Mouse (Mus musculus) R1 (cell line): Measurements from ENCODE around the gene Apopt1.

ENCODE experiments used
- DNase-seq: peaks from one replicate; pipeline ENCODE4 v3.0.0-alpha.2; 2018; ENCODE audit warnings: low read depth, low spot score

Apopt1 gene

DNA sequence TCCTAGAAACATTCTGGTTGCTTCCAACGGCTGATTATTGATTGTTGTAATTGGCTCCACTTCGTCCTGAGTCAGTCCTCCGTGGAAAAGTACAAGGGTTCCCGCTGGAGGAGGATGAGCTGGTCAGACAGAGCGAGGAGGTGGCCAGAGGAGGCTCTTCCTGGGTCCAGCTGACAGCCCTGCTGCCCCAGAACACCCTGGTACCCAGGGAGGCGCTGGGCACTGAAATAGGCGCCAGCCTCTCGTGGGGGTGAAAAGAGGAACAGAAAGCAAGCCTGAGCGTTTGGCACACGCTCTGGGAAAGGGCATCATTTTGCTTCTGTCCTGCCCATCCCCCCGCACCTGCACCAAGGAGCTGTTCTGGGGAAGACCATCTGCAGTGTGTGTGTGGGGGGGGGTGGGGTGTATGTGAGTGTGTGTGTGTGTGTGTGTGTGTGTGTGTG, 30.9 kb downstream of the Apopt1 start:
- DNase-seq, result no peak

DNA sequence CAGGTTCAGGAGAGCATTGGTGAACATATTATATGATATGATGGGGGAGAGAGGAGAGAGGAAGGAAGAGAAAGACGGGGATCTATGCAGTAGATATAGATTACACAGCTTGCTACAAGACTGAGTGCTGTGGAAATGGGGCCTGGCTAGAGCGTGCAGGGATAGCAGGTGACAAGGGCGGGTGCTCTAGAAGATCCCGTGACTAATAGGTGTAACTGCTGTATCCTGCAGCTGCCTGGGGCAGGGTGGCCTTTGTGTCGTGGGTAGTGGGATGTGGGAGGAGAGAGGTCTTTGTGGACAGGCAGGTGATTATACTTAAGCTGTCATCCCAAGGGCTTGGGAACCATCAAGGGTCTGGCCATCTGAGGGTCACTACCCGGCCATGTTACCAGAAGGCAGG, 32.2 kb downstream of the Apopt1 start:
- DNase-seq, result no peak

DNA sequence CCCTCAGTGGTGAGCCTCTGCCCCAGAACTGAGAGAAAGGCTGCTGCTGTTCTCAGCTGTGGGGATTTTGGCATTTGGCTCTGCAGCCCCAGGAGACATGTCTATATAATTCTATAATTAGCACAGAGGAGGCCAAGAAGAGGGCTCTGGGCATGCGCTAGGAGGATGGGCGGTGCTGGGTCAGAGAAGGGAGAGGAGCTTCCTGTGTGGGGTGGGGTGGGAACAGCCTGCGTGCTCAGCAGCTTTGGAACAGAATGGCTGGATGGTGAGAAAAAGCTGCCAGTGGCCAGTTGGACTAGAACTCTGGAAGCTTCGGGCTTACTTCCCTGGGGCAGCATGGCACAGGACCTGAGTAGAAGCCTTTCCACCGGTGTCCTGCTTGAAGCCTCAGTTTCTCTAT, 33.0 kb downstream of the Apopt1 start:
- peak; percentile 74 for DNase-seq

DNA sequence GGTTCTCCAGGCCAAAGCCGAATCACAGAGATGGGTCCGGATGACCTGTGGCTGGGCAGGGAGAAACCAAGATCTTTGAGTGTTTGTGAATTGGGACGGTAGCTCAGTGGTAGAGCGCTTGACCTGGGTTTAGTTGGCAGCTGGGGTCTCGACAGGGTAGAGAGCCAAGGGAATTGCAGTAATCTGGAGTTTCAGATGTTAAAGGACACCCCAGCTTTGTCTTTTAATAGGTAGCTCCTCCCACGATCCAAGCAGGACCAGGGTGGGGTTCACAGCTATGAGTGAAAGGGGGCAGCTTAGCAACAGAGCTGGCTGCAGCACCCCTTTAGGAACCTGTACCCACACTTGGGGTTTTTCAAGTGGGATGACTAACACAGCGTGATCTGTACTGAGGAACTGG, 34.4 kb downstream of the Apopt1 start:
- no peak for DNase-seq

DNA sequence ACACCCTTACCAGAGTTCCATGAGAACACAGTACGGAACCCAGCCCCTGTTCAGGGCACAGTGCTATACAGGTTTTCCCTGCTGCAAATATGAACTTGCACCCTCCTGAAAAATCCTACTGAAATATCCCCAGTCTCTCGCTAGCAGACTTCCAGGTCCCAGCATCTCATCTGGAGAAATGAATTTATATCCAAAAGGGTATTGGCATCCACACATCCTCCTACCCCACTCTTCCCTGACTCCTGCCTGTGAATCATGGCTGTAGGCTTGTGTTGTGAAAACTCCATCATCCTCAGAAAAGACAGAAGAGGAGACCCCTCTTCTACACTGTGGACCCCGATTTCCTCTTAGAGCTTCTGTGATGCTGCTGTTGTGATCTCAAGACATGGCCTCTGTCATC, 37.7 kb downstream of the Apopt1 start:
- no peak for DNase-seq

DNA sequence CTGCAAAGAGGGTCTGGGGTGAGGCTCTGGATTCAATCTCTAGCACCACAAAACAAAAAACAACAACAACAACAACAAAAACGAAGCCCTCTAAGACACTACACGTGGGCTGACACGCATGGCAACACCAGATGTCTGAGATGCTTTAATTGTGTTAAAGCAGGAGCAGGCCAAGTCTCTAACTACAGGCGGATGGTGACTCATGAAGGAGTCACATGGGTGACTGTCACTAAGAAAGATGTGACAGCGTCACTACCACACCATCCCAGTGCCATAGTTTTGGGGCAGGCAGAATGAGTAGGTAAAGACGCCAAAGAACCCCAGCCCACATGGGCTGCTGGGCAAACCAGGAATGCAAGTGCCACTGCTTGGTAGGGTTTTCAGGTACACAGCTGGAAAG, 39.4 kb downstream of the Apopt1 start:
- no peak for DNase-seq

DNA sequence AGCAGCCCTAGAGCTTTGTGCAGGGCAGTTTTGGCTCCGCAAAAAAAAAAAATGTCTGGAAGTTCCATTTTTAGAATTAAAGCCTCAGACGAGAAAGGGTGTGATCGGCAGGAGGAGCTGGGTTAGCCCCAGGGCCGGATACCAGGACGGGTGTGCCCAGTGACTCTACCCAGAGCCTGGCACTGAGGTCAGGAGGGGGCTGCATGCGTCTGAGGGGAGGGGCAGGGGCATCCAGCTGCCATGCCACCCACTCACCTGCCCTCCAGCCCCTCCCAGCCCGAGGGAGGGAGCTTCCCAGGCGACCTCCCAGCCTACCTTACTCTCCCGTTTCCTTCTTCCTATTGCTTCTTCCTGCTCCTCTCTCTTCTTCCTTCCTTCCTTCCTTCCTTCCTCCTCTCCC, 40.3 kb downstream of the Apopt1 start:
- DNase-seq, result no peak

DNA sequence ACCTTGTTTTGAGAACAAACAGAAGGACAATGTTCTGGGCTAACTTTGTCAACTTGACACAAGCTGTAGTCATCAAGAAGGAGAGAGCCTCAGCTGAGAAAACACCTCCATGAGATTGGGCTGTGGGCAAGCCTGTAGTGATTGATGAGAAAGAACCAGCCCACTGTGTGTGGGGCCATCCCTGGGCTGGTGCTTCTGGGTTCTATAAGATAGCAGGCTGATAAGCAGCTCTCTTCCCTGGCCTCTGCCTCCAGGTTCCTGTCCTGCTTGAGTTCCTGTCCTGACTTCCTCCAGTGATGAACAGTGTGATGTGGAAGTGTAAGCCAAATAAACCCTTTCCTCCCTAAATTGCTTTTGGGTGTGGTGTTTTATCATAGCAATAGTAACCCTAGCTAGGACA, 41.6 kb downstream of the Apopt1 start:
- no peak for DNase-seq

DNA sequence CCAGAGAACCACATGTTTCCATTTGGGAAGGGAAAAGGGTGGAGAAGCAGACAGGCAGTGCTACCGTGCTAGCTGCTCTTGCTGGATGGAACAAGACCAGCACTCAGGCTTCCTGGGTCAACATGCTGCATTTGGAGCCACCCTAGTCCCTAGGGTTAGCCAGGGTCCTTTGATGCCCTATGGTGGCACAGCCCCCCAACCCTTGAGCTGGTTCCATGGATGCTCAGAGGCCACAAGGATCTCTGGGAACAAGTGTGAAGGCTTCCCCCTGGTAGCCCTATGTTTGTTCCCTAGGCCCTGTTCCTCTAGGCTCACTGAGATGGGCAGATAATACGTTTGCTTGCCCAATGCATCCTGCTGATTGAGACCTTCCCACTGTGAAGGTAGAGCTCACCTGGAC, 42.2 kb downstream of the Apopt1 start:
- DNase-seq, result no peak

DNA sequence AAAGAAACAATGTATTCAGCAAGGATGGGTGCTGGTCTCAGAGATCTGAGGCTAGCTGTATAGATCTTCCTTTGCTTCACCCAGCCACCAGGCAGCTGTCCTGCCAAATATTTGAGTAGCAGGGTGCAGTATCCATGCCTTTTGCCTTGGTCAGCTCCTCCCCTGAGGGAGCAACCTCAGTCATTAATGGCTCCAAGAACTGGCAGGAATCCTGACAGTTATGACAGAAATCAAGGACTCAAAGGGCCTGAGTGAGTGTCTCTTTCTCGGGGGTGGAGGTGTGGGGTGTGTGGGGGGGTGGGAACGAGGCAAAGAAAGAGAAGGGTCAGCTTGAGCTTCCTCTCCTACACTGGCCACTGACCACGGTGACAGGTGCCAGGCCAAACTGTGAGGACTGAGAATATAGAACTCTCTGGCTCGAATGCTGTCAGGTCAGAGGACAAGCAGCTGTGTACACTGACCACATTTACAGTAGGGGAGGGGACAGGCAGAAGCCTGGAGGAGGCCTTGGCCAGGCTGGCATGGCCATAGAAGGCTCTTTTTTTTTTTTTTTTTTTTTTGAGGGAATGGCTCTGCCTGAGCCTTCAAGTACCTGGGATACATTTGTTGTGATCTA, 43.1 kb downstream of the Apopt1 start:
- no peak for DNase-seq

DNA sequence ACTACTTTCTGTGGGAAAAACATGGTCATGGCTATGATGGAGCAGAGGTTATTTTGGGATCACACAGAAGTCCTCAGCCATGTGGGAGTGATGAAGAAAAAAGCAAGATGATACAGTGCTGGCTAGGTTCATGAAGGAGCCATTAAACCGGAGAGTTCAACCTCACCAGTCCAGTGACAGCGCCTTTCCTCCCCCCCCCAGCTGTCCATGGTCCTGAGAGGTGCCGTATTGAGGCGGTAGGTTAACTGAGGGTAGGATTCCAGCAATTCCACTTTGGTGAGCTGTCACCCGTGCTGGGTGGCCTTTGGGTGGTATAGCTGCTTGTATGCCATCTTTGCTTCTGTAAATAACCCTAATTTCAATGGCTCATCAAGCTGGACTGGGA, 43.6 kb downstream of the Apopt1 start:
- peak; percentile 54 for DNase-seq

DNA sequence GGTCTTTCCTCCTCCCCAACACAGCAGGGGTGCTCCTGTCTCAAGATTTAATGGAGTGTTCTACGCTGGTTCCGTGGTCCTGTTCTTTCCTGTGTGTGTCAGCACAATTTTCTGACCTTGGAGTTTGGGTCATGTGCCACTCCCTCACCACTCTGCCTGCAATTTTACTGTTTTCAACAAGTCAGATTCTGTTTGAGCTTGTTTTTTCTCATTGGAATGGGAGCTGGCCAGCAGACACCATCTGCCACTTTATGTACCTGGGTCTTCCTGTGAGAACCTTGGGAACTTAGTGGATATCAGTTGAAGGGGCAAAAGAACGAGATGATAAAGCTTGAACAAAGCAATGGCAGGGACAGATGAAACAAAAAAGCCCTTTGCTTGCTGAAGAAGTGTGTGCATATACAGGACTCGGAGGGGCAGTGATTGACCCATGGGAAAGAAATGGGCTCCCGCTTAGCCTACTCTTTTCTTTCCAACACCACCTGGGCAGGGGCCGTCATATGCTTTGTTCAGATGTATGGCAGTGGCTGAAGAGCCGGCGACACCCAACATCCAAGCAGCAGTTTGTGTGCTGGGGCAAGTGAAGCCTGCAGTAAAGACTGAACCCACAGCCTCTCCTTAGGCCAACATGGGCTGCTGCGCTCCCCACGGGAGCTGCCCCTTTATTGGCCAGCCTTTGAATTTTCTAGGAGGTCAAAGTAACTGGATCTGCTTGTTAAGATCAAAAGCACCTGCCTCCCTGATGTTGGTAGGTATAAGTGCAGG, 44.7 kb downstream of the Apopt1 start:
- DNase-seq, result no peak

DNA sequence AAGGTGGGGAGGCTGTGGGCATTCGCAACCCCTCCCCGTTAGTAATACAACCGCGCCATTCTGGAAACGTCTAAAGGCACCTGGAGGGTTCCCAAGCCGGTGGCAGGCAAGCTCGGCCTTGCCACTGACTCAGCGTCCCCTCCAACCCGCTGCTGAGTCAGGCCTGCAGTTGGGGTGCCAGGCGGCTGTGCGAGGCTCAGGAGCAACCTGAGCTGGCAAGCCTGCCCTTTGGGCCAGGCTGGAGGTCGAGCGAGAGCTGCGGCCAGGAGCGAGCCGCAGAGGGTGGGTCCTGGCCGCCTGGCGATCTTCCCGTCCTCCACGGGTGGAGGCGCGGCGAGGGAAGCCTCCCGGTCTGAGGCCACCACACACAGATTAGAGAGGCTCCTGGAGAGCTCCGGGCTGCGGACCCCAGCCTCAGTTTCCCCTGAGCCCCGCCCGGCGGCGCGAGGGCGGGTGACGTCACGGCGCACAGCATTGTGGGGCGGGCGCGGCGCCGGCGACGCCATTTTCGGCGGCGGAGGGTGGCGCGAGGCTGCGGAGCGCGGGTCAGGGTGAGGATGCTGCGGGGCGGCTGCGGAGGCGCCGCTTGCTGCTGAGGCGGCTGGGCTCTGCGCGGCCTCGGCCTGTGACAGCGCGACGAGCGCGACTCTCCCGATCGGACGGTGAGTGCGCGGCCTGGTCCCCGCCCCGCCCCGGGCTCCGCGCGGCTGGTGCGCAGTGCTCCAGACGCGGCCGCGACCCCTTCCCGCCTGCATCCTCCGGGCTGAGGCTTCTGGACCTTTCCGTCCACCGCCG, 45.5 kb downstream of the Apopt1 start, which contains the start of gene Klc1:
Klc1 (plus strand) TSS at position 469 of the 795 bp plus-strand sequence.
- peak; percentile 67 for DNase-seq

DNA sequence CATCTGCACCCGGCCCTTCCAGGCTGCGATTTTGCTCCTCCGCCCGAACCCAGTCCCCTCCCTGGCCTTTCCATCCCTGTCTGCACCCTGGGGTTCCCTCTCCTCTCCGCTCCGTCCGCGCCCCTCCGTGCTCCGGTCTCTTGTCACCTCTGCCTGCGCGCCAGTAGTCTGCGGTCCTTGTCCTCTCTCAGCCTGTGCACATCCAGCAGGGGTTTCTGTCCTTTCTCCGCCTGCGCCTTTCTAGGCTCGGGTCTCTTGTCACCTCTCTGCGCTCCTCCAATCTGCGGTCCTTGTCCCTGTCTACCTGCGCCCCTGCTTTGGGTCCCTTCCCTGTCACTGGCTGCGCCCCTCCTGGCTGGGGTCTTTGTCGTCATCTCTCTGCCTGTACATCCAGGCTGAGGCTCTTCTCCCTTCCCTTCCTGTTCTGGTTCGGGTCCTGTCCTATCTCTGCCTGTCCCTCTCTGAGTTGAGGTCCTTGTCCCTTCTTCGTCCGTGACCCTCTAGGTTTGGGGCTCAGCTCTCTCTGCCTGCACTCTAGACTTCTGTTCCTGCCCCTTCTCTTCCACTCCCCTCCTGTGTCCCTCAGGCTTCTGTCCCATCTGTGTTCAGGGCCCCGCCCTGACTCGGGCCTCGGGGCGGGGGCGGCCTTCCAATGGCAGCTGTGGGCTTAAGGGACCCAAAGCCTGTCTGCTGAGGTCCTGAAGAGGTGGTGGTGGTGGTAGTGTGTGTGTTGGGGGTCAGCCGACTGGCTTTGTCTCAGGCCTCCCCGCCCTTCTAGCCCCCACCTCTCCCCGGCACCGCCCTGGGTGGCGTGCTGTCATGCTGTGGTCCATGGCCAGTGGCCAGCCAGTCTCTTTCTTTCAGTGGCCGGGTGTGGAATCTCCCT, 46.4 kb downstream of the Apopt1 start:
- DNase-seq, result peak; percentile 52

DNA sequence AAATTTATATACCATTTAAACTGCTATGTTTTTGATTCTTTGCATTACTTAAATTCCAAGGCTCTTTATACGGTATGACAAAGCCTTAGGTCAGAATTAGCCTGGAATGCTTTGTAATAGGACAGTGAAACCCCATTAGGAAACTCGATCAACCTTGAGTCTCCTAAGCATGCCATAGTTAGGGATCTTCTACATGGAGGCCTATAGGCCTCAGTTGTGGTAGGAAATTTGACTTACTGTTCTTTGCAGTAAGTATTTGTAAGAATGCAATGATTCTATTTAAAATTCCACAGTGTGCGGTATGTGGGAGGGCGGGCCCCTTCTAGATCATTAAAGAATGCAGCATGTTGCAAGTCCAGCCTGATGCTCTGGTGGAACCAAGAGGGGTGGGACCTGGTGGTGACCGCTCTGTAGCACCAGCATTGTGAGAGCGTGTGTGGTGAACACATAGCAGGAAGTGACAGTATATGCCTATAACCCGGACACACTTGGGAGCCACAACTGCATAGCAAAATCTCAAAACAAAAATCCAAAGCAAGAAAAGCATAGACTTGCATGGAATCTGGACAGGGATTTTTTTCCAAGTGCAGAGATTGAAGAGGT, 47.3 kb downstream of the Apopt1 start:
- no peak for DNase-seq

DNA sequence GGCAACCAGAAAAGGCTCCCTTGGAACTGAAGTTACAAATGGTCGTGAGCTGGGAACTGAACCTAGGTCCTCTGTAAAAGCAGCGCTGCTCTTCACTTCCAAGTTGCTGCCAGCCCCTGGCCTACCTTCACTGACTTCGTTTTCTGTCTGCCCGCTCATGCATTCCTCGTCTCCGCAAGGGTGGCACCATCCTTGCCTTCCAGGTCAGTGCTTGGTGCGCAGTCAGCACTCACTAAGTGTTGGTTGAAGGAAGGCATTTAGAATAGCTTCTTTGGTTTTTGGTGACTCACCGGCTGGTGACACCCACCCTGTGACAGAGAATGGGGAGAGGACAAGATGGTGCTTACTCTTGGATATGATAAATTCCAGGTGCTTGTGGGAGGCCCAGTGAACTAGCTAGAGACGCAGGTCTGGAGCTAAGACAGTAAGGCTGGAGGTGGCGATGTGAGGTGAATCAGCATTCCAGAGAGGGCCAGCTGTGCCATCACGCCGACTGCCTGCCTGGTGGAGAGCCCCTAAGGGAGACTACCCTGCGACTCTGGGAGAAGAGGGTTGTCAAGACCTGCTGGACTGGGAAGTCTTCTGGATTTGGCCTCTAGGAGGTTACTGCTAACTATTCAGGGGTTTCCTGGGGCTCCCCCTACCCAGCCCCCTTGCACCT, 49.7 kb downstream of the Apopt1 start:
- DNase-seq, result no peak

DNA sequence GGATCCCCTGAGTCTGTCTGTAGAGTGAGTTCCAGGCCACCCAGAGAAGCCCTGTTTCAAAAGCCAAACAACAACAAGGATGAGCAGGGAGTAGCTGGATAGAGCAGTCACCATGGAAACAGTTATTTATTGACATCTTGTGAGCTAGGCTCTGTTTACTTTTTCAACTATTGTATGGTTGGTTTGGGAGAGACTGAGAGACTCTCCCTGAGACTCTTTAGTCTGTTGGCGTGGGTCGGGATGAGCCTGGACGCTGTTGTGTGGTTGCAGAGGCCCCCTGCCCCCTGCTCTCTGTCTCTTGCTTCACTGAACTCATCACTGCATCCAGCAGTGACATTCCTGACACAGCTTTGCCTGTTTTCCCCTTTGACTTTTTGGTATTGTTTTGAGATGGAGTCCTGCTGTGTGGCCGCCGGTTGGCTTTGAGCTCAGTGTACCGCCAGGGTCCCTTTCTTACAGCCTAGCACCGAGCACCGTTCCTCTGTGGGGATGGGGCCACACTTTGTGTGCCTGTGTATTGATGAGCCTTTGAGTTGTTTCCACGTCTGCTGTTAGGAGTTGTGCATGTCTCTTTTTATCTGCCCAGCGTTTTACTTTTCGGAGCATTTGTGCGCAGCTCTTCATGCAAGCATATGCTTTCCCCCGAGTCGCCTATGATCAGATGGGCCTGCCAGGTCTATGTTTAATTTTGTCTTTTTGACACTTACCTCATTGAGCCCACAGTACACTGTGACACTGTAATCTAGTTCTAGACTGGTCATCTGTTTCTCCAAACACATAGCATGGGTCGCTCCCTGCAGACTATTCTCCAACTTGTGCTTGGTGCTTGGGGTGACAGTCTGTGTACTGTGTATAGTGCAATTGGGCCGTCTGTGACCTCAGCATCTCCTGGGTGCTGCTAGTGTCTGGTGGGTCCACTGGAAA, 53.5 kb downstream of the Apopt1 start:
- DNase-seq, result peak; percentile 88

DNA sequence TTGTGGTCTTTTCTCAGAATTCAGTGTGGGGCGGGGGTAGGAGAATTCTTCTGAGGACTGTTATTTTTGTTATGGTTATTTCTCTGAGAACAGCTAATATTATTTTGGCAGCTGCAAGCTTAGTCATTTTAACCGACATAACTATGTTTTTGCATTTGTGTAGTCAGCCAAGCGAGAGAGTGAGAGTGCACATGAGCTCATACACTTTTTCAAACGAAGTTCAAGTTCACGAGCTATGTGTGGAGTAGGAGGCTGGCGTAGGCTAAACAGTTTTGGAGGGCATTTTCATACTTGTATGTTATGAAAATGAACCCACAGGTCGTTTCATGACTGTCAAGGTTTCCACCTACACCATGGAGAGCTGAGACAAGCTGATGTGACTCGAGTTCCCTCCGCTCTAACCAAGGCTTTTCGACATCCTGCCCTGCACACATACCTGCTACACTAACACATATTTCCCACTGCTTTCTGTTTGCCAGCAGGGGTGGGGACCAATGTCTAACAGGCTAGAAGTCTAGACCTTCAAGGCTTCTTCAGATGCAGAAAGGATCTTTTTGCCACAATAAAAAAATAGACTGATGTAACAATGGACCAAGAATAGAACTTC, 55.4 kb downstream of the Apopt1 start:
- no peak for DNase-seq

DNA sequence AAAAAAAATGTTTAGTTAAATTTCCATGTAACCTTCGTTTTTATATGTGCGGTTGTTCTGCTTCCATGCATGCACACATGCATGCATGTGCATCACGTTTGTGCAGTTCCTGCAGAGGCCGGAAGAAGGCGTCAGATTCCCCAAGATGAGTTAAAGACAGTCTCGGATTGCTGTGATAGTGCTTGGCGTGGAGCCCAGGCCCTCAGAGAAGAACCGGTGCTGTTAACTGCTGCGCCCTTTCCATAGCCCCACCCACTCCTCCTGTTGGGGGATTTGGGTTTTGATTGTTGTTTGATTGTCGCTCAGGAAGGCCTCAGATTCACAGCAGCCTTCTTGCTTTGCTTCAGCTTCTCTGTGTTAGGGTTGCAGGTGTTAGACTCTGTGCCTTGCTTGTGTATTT, 56.2 kb downstream of the Apopt1 start:
- DNase-seq, result peak; percentile 92
